Mouse (Mus musculus) testis, adult 2 months (tissue): Measurements from ENCODE around the gene Cela1.

Source experiments
- CTCF ChIP-seq: fragments of 200-500 bp; IDR thresholded peaks from 2 replicates; pipeline ENCODE4 v1.5.1; 2012; ENCODE audit warnings: low read depth, mild to moderate bottlenecking, inconsistent platforms, low read length, moderate library complexity; ENCODE audit not compliant: control insufficient read depth, insufficient read depth, insufficient replicate concordance
- POLR2A ChIP-seq: fragments of 200-500 bp; IDR thresholded peaks from 2 replicates; pipeline ENCODE4 v1.6.1; 2012; ENCODE audit warnings: low read depth, mild to moderate bottlenecking, inconsistent platforms, low read length, moderate library complexity; ENCODE audit not compliant: control insufficient read depth

GRCm38 (mm10) chr15:100703913-100704312, 16.2 kb upstream of the Cela1 start:
- TF ChIP-seq CTCF (no peak), POLR2A (no peak)
